Mouse (Mus musculus): Measurements from ENCODE around the gene Adamts17. TPM values are rescaled to one million over a fixed set of nuclear protein-coding genes. Genes with fewer than 3 reads are reported as not detected.
A peak's percentile ranks its signal among the peaks of the same experiment; 100 is the strongest.

Gene Adamts17
- 10 to 100 TPM in 1 of 4 experiments, 1 to 10 TPM in 3; 3.0 to 12.0 (median 5.2) TPM for total RNA-seq (2022)

GRCm38 (mm10) chr7:66839463-66840007 lies at the start of gene Adamts17:
Adamts17 (plus strand) TSS chr7:66839735.
- DNase-seq, result peak; percentile 94

GRCm38 (mm10) chr7:66789860-66790748 lies 49.4 kb upstream of the Adamts17 start:
- DNase-seq, result no peak

GRCm38 (mm10) chr7:66791022-66791421 lies 48.5 kb upstream of the Adamts17 start:
- no peak for DNase-seq

GRCm38 (mm10) chr7:66796909-66797308 lies 42.6 kb upstream of the Adamts17 start:
- no peak for DNase-seq

- DNase-seq, result no peak
These were observed 42.2 kb upstream of the Adamts17 start for GRCm38 (mm10) chr7:66797345-66797744.

- no peak for DNase-seq
These were observed 40.7 kb upstream of the Adamts17 start for GRCm38 (mm10) chr7:66798826-66799225.

- DNase-seq, result no peak
These were observed 38.8 kb upstream of the Adamts17 start for GRCm38 (mm10) chr7:66800784-66801183.

- DNase-seq, result peak; percentile 81
These were observed 37.8 kb upstream of the Adamts17 start for GRCm38 (mm10) chr7:66801785-66802184.

GRCm38 (mm10) chr7:66803798-66804197 lies 35.7 kb upstream of the Adamts17 start:
- no peak for DNase-seq

GRCm38 (mm10) chr7:66806801-66807200 lies 32.7 kb upstream of the Adamts17 start:
- DNase-seq, result no peak

- DNase-seq, result no peak
These were observed 29.1 kb upstream of the Adamts17 start for GRCm38 (mm10) chr7:66810436-66810835.

- no peak for DNase-seq
These were observed 28.2 kb upstream of the Adamts17 start for GRCm38 (mm10) chr7:66811294-66811693.

- no peak for DNase-seq
These were observed 27.2 kb upstream of the Adamts17 start for GRCm38 (mm10) chr7:66812289-66812688.

- no peak for DNase-seq
These were observed 26.8 kb upstream of the Adamts17 start for GRCm38 (mm10) chr7:66812737-66813136.

- no peak for DNase-seq
These were observed 26.4 kb upstream of the Adamts17 start for GRCm38 (mm10) chr7:66813172-66813571.

GRCm38 (mm10) chr7:66815526-66815925 lies 24.0 kb upstream of the Adamts17 start:
- DNase-seq, result no peak

GRCm38 (mm10) chr7:66820034-66820433 lies 19.5 kb upstream of the Adamts17 start:
- DNase-seq, result no peak

GRCm38 (mm10) chr7:66830803-66831202 lies 8.7 kb upstream of the Adamts17 start:
- no peak for DNase-seq

- DNase-seq, result no peak
These were observed 8.2 kb upstream of the Adamts17 start for GRCm38 (mm10) chr7:66831295-66831694.

- DNase-seq, result peak; percentile 42
These were observed 629 bp downstream of the Adamts17 start for GRCm38 (mm10) chr7:66840008-66840719.

GRCm38 (mm10) chr7:66841165-66841564 lies 1.6 kb downstream of the Adamts17 start:
- no peak for DNase-seq

GRCm38 (mm10) chr7:66842021-66842420 lies 2.5 kb downstream of the Adamts17 start:
- peak; percentile 59 for DNase-seq

- DNase-seq, result no peak
These were observed 4.3 kb downstream of the Adamts17 start for GRCm38 (mm10) chr7:66843846-66844245.
